Mouse (Mus musculus) WW6 (cell line): ENCODE measurements around the gene Fhl4.

ENCODE experiments used
- DNase-seq: peaks from one replicate; pipeline ENCODE4 v3.0.0-alpha.2; 2013; ENCODE audit warnings: low read depth, low spot score

Fhl4 gene

GRCm38 (mm10) chr10:85102247-85103084, at the start of gene Fhl4, which contains the start of gene Tmem263:
Gene Fhl4, minus strand, starts transcription at chr10:85102495.
Gene Tmem263, plus strand, starts transcription at chr10:85102627.
- peak; percentile 74 for DNase-seq

DNA sequence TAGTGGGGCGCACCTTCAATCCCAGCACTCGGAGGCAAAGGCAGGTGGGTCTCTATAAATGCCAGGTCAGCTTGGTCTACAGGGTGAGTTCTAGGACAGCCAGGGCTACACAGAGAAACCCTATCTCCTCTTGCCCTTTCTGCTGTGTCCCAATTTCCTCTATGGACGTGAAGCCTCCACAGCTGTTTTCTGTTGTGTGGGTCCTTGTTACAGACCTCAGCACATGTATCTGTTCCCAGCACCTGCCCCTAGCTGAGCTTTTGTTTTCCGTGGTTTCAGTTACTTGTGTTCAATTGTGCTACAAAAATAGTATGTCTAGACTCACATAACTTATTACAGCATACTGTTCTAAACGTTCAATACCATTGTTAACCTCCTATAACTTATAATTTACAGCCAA, 46.9 kb upstream of the Fhl4 start:
- DNase-seq = no peak

DNA sequence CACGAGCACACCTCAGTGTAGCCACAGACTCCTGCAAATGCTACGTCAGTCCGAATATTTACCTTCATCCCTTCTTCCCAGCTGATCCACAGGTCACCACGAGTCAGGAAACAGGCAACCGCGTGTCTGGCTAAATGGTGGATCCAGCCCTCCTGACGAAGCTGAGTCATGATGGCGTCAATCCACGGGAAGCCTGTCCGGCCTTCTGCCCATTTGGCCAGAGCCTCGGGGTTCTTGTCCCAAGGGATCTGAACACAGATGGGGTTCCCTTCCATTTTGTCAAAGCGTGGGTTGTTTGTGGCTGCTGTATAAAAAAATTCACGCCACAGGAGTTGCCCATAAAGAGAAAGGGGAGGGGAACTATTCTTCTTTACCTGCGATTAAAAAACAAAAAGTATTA, 44.0 kb upstream of the Fhl4 start:
- no peak for DNase-seq

DNA sequence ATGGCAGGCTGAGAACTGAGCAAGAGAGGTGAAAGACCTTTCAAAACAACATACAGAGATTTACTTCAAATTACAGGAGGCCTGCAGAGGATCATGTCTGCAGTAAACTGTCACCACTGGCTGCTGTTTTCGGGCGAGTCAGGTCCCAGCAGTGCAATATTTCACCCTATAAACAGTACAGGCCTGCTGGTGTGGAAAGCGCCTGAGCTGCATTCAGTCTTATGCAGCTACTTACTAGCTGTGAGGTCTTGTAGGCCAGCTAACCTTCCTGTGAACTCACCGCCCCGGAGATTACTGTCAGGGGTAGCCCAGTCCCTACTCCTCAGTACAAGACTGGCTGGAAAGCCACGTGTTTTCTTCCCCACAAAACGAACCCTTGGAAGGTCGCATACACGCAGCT, 39.2 kb upstream of the Fhl4 start:
- no peak for DNase-seq

DNA sequence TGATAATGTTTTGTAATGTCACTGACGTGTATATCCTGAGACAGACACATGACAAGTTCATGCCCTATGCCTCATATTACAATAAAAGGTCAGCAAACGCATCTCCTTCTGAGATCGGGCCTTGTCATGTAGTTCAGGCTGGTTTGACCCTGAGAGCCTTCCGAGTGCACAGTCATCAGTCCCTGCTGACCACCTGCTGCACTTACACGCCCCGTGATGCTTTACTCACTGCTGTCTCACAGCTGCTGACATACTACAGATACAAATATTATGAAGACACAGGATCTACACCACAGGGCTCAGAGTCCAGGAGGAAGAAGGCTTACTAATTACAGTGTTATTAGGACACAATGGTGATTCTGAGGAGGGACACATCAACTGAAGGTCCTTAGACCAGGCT, 34.3 kb upstream of the Fhl4 start:
- no peak for DNase-seq

DNA sequence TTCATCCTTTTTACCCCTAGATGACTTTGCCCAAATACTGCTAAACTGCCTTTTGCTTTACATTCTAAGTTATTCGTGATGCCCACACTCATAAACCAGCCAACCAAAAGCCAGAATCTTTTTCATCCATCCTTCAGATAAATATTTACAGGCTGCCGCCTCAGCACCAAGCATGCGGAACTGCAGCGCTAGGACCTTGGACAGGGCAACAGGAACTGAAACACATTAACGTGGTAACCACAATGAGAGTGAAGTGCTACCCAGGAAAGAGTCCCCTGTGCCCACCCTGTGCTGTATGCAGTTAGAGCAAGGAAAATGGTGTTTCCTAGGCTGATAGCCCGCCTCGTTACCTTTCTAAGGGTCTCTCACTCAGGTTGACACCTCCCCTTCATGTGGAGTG, 26.2 kb upstream of the Fhl4 start:
- peak; percentile 13 for DNase-seq

DNA sequence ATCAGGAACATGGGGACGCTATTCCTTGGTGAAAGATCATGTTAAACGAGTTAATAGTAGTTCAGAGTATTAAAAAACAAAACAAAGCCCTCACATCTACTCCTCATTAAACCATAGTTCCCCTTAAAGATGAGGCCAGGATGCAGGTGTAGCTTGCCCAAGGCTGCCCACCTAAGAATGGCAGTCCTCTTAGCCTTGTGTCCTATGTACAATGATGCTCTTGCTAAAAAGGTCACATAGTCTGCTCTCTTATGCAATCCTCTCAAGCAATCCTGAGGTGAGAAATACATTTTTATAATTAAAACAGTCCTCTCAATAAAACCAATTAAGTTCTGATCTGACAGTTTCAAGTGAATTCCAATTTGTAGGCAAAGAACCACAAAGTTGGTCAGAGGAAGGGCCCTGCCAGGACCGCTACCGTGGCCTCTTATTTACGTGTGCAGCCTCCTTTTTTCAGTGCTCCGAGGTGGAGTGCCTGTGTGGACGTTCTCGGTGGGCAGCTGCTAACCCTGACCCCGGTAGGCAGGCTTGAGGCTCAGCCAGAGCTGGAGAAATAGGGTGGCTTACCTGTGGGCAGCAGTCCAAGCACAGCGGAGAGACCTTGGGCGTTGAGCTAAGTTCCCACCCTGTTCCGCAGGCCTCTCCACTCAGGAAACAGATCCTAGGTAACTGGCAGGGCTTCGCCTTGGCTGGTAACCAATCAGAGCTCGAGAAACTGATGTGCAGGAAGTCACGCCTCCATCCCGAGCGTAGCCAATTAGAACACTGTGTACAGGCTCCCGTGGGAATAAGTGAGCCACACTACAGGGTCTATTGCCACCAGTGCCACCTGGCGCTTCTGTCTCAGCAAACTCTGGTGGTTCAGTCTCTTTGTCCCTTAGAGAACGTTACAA, 25.3 kb upstream of the Fhl4 start, which contains the start of gene Mterf2:
Mterf2 (minus strand) TSS at position 633 of the 893 bp plus-strand sequence.
- DNase-seq = peak; percentile 92

DNA sequence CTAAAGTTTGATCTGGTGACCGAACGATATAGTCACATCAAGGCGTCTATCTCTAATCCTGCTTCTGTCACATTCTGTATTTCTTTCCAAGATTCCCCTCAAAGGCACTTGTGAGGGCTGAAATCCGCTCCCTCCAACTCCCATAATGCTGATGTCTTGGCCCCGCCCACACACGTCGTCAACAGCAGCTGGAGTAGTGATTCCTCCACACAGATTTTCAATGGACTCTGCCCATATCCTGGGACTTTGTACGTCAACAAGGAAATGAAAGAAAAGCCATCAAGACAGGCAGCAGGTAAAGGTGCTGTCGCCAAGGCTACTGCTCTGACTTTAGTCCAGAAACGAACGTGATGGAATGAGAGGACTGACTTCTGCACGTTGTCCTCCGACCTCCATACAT, 22.9 kb upstream of the Fhl4 start:
- DNase-seq = no peak

- no peak for DNase-seq
Observed at GRCm38 (mm10) chr10:85114409-85114808, 12.1 kb upstream of the Fhl4 start.

DNA sequence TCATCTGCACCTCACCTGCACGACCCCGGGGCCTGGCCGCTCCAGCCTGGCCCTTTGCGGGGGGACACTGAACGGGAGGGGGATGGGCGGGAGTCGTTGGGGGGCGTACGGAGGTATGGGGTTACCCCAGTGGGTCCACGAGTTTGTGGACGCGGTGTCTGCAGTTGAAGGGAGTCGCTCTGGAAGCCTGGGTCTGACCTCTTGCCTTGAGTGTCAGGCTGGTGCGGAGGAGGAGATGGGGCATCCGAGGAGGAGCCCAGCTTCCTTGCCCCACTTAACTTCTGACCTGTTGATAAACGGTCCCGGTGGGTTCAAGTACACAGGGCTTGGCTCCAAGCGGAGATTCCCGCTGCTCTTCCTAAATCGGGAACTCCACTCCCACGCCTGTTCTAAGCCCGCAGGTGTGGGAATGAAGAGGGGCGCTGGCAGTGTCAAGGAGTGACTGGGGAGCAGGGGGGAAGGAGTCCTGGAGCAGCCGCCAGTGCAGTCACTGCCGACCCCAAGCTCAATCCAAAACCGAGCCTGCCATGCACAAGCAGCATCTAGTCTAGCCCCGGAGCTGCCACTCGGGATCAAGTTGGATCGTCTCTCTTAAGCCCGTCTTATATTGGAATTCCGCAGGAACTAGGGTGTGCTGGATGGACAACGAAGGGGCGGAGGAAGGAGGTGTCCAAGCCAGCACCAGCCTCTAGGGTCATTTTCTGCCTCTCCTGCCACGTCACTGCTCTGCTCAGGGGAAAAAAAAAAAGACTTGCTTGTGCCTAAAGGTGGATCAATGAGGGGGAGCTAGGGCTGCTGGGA, 990 bp upstream of the Fhl4 start:
- DNase-seq = peak; percentile 24

- DNase-seq = peak; percentile 3
Observed at GRCm38 (mm10) chr10:85101841-85102240, 454 bp downstream of the Fhl4 start.

- DNase-seq = peak; percentile 59
Observed at GRCm38 (mm10) chr10:85071605-85072152, 30.6 kb downstream of the Fhl4 start.

- DNase-seq = no peak
Observed at GRCm38 (mm10) chr10:85054876-85055275, 47.4 kb downstream of the Fhl4 start.

GRCm38 (mm10) chr10:85052451-85052850, 49.8 kb downstream of the Fhl4 start:
- no peak for DNase-seq

DNA sequence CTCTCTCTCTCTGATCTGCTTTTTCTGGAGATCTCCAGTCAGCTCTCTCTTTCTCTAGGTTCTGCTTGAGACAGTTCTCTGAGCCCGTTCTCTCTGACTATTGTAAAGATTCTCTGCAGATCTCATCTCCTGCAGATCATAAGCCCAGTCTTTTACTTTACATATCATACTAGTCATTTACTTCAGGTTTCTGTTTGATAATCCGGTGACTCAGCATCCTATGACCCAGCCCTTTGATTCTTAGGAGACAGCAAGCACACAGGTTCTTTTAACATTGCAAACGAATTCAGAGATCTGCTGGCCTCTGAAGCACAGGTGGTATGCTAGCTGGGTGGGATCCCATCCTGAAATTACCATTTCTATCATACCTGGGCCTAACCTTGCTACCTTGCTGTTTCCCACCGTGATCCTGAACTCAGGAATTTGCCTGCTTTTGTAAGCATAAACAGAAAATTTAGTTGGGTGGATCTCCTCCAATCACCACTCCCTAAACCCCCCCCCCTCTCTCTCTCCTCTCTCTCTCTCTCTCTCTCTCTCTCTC, 51.6 kb downstream of the Fhl4 start:
- no peak for DNase-seq

DNA sequence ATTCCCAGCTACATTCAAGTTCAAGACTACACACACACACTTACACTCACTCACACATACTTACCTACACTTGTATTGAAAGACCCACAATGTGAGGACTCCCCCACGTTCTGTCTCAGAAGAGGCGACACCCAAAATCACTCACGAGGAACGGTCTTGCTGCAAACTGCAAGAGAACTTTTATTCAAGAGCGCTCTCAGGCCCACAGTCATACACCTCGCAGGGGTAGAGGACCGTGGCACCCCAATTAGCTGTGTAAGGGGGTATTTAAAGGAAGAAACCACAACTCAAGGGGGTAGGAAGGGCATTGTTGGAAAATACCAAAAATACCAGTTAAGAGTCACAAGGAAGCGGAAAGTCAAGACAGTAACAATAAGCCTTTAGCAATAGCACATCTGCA, 54.3 kb downstream of the Fhl4 start:
- no peak for DNase-seq

GRCm38 (mm10) chr10:85046585-85046984, 55.7 kb downstream of the Fhl4 start:
- no peak for DNase-seq
